Mouse (Mus musculus) fibroblast of lung, adult 2 months (primary cell): ENCODE results near the gene Acvr1.

Source experiments
- DNase-seq: peaks from one replicate; pipeline ENCODE4 v3.0.0-alpha.2; 2011; ENCODE audit warnings: low read depth

The Acvr1 gene

DNA sequence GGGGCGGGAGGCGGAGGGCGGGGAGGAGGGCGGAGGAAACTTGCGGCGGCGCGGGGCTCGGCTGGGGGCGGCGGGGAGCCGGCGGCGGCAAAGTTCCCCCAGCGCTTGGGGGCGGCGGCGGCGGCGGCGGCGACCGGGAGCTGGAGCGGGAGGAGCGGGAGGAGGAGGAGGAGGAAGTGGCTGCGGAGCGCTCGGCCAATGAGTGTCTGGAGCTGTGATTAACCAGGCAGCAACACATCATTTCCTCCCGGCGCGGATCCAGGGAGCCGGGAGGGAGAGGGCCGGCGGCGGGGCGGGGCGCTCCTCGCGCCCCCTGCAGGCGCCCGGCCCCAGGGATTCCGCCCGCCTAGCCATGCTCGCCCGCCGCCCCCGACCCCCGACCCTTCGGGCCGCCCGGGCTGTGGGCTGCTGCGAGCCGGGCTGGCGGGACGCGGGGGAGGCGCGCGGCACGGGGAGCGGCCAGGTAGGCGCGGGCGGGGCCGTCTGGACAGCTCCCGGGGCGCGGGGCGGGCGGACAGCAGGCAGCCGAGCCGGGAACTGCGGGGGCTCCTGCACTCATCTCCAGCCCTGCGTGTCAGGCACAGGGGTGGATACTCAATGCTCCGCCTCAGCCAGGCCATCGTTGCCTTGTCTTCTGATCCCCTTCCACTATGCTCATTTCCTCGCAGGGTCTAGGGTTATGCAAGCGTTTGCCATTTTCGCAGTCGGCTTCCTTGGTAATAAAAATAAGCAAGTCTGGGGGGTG is at the start of gene Acvr1, which contains the start of gene Upp2:
Gene Acvr1 (minus strand): TSS at position 92 of the 745 bp plus-strand sequence.
Gene Upp2 (plus strand): TSS at position 233 of the 745 bp plus-strand sequence.
- no peak for DNase-seq

DNA sequence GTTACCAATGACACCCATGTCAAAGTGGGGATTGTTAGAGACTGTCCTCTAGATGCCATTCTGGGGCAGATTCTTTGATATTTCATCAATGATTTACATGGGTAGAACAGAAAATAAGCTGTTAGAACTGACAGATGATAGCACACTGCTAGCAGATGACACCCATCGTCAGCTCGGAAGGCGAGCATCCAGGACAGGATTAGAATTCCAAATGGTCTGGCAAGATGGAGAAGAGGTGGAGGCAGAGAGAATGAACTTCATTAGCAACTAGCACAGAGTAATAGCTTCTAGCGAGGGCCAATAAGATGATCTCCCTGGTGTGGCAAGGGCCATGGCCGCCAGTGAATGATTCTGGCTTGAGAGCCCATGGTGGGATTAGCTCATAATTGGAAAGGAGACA is 48.8 kb upstream of the Acvr1 start:
- no peak for DNase-seq

DNA sequence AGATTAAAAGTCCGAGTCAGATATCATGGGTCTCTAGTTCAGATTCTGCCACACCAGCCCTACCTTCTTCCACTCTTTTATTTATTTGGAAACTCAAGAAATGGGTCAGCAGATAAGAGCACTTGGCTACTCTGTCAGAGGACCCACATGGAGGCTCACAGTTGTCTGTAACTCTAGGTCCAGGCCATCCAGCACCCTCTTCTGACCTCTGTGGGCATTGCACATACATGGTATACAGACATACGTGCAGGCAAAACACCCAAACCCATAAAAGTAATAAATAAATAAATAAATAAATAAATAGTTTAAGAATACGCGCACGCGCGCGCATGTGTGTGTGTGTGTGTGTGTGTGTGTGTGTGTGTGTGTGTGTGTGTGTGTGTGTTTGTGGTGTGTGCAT is 47.9 kb upstream of the Acvr1 start:
- DNase-seq = no peak

DNA sequence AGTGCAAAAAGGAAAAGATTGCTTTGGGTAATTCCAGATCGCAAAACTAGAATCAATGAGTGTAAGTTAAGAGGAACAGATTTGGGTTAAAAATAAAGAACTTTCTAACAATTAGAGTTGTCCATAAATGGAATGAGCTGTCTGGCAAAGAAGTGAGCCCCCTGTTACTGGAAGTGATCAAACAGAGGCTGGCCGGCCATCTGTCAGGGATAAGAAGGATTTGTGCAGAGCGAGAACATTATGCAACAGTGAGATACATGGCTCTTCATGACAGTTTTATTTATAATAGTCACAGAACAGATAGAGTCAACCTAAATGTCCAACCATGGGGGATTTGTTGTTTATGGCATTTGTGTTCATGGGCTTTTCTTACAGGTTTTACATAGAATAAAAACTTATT is 46.8 kb upstream of the Acvr1 start:
- no peak for DNase-seq

DNA sequence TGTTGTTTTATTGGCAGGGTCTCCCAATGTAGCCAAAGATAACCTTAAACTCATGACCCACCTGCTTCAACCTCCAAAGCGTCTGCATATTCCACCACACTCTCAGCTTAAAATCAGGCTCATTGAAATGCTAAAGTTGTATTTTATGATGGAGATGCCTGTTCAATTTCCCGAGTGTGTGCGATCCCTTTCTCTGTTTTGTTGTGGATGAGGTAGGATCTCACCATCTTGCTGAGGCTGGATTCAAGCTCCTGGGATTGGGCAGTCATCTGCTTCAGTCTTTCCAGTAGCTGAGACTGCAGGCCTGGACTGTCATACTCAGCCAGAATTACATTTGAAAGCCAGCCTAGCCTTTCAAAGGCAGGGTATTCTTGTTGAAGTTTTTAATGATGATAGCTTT is 37.8 kb upstream of the Acvr1 start:
- no peak for DNase-seq

DNA sequence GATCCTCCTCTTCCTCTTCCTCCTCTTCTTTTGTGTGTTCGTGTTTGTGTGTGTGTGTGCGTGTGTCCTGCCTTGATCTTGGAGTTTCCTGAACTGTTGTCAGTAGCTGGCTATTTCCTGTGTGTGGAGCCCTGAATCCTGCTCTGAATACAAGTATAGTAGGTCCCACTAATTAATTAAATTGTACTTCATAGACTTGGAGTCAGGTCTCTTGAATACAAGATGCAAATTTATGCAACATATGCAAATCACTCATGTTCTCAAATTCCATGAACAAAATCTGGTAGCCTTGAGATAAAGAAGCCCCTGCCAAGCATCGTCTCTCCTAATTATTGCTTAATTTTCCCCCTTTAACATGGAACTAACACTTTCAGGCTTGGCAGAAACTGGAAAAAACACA is 36.4 kb upstream of the Acvr1 start:
- DNase-seq = no peak

DNA sequence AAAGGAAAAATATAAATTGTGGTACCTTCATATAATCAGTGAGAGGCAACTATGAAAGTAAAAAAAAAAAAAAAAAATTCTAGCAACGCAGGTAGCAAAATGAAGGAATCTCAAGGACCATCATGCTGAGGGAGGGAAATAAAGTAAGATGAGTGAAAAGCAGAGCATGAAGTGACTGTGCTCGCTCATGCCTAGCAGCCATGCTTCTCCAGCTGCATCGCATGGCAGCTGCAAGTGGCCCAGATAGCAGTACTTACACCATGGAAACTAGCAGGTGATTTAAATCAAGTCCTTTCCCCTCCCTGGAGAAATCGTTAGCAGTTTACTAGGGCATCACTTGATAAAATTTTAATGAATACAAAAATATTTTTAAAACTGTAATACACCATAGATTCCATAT is 34.4 kb upstream of the Acvr1 start:
- DNase-seq = no peak

DNA sequence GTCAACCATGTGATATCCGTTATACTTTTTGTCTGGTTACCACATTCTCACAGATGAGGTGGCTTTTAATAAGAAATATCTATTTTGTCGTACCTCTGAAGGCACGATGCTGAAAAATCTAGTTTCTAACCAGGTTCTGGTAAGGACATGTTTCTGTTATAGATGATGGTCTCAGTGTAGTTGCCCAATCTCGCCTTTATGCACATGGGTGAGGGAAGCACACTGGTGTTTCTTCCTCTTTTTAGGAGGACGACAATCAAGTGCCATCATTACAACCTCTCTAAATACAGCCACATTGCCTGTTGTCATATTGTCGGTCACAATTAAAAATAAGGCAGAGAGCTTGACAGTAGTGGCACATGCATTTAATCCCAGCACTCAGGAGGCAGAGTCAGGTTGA is 32.7 kb upstream of the Acvr1 start:
- DNase-seq = no peak

DNA sequence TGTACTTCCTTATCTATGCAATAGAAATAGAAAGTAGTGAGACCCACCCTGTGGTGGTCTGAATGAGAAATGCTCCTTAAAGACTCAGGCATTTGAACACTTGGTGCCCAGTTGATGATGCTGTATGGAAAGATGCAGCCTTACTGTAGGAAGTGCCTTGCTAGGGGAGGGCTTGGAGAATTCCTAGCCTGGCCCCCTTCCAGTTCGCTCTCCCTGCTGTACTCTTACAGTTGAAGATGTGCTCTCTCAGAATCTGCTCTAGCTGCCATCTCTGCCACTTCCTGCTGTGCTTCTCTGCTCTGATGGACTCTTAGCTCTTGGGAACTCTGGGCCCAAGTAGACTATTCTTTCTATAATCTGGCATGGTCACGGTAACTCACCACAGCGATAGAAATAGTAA is 30.6 kb upstream of the Acvr1 start:
- DNase-seq = no peak

DNA sequence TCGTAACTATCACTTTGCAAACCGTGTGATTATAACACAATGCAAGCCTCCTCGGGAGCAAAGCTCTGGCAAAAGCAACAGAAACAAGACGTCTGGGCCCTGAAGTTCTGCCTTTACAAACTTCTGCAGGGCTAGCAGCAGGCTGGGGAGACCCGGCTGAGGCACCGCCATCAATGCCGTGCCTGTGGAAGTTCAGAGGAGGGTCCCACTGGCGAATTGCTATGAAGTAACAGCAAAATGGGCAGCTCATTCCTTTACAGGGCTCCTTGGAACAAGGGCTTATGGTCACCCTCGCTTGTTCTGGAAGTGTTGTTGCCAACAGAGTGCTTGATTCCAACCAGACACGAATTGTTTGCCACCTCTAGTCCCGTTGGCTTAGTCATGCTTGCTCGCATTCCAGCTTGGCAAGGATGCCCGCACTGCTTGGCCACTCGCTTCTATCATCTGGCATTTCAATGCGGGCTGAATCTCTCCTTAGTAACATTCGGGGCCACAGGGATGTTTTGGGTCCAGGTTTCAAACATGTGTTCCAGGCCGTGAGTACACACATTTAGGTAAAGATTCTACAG is 29.9 kb upstream of the Acvr1 start:
- peak; percentile 65 for DNase-seq

DNA sequence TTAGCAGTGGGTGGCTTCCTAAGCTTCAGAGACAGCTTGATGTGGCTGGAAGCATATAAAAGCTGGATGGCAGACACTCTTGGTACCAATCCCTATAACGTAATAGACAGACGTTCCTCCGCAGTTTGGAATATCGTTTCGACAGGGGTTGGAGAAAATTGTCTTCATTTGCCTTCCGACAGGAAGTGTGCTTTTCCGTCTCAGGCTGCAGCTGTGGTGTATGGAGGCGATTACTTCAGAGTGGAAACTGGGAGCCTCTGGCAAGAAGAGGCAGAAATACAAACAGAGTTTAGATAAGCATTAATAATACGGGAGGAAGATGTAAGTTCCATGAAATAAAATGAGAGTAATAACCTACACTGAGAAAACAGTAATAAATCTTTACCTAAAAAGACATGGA is 28.4 kb upstream of the Acvr1 start:
- DNase-seq = no peak

DNA sequence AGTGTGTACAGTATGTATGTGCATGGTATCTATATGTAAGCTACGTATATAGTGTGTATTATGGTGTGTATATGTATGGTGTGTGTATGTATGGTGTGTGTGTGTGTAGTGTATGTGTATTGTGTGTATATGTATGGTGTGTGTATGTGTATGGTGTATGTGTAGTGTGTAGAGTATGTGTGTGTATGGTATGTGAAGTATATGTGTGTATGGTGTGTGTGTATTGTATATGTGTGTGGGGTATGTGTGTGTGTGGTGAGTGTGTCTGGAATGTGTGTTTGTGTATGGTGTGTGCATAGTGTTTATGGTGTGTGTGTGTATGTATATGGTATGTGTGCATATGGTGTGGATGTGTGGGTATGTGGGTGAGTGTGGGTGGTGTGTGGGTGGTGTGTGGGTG is 23.1 kb upstream of the Acvr1 start:
- no peak for DNase-seq

DNA sequence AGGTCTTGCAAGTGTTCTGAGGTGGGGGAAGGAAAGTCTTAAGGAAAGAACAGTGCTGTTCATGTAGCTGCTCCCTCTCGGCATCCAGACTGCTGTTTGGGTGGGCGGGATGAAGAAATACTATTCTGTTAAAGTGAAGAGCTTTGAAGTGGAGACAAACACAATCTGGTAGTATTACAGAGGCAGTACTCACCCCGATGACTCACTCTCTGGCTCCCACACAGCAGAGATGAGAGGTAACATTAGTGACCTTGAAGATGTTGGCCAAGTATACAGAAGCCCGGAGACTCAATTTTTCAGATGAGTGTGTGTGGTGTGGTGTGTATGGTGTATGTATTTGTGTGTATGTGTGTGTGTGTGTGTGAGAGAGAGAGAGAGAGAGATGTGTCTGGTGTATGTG is 22.7 kb upstream of the Acvr1 start:
- peak; percentile 53 for DNase-seq

DNA sequence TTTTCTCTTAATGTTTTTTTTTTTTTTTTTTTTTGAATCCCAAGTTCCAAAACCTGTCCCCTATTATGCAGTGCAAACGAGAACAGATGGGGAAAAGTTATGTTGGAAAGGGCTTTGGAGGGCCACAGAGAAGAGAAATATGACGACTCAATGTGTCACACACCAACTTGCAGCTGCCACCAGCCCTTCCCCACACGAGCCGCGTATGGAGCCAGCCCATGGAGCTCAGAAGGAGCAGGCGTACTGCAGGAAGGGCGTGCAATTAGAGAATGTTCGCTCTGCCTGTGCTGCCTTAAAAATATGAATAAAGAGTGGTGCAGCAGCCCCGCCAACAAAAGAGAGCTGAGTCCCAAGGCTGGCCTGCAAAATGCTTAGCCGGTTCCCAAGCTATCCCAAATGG is 19.4 kb upstream of the Acvr1 start:
- no peak for DNase-seq

DNA sequence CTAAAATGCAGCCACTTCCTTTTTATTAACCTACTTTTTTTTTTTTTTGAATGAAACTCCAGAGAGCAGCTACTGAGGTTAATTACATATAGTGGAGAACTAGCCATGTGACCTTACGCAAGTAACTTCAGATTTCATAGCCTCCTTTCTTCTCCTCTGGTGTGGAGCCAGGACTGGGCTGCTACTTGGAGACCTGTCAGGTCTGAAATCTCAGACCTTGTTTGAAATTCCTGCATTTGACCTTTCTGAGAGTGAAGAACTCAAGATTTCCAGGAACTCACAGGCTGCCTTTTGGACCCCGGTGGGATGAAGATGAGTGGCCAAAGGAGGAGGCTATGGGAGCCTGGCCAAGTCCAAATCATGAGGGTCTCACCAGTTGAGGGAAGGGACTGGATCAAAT is 7.2 kb upstream of the Acvr1 start:
- DNase-seq = no peak

DNA sequence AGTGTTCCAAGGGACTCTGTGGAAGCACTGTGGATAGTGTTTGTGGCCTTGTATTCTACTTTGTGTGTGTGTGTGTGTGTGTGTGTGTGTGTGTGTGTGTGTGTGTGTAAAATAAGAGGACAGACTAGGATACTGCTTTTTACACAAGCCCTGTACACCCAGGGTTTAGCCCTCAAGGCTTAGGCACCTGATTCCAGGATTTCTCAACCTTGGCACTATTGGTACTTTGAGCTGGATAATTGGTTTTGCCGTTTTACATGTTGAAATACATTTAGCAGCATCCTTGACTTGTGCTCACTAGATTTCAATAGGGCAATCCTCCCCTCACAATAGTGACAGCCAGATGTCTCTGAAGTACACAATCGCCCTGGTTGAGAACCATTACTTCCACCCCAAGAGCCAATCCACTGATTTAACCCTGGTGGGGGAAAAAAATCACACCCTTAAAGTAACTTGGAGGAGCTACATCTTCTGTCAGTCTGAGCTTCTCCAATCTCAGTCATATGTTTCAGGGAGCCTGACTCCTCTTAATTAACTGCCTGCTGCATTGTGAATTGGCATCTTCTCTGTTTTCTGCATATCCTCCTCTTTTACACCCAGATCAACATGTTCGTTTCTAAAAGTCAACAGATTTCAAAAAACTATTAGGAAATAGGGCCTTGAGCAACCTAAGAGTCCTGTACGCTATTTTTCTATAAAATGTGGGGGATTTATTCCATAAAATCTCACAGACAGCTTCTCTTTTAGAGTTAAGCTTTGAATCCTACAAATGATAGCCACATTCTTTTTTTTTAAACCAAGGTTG is 2.1 kb upstream of the Acvr1 start:
- no peak for DNase-seq

DNA sequence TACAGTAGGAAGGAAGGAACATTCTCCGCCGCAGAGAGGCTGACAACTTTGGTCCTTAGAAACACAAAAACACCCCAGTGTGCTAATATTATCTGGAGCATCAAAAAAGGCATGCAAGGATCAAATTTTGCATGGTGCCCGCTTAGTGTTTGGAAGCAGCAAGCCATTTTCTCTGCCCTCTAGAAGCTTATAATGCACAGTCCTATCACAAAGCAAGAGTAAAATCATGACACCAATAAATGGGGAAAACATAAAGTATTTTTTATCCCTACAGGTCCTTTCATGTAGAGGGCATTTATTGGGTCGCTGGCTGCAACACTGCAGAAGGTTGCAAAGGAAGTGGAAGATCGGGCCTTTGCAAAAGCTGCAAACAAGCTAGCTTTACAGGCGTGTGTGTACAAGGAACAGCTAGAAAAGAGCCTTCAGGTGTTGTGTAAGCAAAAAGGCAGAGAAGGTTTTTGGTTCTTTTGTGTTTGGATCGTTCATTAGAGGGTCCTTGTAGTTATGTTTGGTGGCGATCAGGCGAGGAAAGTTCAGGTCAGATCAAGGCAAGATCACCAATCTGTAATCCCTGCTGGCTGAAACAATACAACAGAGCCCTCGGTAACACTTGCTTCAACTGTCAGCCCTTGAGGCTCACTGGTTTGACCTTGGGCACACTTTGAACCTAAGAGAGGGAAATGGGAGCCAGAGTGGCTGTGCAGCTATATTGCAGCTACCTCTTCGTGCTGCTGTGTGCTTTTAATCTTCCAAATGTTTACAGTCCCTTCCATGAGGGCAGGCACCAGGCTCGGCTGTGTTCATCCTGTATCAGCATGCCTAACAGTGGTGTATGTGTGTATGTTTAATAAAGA is 1.1 kb upstream of the Acvr1 start:
- no peak for DNase-seq

DNA sequence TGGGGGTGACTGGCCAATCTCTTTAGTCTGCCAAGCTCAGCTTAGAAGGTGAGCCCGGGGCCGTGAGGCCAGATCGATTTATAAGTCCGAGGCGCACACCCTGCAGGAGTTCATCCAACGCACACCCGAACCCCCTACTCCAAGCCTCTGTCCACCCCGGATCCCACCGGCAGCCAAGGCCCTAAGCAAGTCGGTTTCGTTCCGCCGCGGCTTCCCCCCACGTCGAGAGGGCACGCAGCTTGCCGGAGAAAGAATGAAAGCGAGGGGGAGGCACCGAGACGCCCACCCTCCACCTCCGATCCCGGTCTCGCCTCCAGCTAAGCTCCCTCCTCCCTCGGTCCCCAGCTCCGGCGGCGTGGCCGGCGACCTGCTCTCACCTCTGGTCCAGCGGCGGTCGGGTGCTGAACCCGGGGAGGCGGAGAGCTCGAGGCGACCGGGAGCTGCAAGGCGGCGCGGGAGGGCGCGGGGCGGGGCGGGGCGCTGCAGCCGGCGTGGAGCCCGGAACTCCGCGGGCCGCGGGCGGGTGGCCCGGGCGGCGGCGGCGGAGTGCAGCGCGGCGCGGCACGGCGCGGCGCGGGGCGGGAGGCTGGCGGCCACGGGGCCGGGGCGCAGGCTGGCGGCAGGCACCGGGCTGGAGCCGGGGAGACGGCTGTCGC is 419 bp downstream of the Acvr1 start:
- DNase-seq = no peak

DNA sequence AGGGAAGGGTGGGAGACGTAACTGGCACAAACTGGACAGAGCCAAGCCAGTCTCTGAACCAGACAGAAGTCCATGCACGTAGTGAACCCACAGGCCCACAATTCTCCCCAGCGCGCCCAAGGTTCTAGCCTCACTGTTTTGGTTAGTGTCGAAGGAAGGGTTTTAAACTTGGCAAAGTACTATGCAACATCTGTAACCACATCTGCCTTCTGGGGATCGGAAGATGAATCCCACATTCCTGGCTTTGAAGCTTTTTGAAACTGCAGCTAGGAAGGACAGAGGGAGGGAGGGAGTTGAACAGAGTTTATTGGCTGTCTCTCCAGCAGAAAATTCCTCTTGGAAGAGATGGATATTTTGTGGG is 928 bp downstream of the Acvr1 start:
- no peak for DNase-seq

DNA sequence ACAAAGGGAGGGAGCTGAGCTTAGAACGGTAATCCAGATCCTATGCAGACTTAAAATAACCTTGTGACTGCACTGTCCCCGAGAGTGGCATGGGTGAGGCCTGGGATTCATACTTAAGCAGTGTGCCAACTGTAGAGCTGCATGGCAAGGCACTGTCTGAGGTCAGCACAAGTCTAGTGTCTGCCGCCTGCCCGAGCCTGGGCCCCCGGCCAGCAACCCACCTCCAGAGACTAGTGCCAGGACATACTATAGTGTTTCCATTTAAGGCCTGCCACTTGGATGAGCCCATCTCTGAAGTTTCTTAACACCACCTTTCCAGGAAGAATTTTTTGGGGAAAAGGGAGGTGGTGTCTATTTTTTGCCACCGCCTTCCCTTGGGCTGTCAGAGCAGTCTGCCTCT is 1.7 kb downstream of the Acvr1 start:
- DNase-seq = no peak

DNA sequence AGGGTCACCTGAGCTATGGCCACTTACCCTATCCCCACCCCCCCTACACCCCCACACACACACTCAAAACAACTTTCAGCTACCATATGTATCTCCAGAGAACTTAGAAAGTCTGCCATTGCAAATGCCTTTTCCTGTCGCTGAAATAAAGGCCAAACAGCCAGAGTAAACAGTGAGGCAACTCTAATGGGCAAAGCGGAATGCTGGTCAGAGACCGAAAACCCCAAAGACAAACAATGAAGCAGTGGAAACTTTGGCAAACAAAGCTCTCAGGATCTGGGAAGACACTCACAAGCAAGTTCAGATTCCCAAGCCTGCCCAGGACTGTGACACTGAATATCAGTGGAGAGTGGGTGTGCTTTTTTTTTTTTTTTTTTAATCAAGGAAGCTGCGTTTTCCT is 4.8 kb downstream of the Acvr1 start:
- peak; percentile 73 for DNase-seq
